Mouse (Mus musculus) G1E (cell line): ENCODE results near the gene Dnah17.

Experiments
- CTCF ChIP-seq: IDR thresholded peaks from 2 replicates; pipeline ENCODE4 v1.5.1; 2012; ENCODE audit warnings: low read depth, low read length, inconsistent platforms, mixed read lengths
- GATA1 ChIP-seq: IDR thresholded peaks from 2 replicates; pipeline ENCODE4 v1.6.1; 2012; ENCODE audit warnings: borderline replicate concordance, low read length, inconsistent platforms, mixed read lengths
- POLR2AphosphoS5 ChIP-seq: IDR thresholded peaks from 2 replicates; pipeline ENCODE4 v1.6.1; 2012; ENCODE audit warnings: low read depth, low read length, inconsistent platforms; ENCODE audit not compliant: insufficient replicate concordance
- TAL1 ChIP-seq: conservative IDR thresholded peaks from 2 replicates; pipeline ENCODE4 v1.6.1; 2012; ENCODE audit warnings: low read depth, low read length, inconsistent platforms, mixed read lengths

DNA sequence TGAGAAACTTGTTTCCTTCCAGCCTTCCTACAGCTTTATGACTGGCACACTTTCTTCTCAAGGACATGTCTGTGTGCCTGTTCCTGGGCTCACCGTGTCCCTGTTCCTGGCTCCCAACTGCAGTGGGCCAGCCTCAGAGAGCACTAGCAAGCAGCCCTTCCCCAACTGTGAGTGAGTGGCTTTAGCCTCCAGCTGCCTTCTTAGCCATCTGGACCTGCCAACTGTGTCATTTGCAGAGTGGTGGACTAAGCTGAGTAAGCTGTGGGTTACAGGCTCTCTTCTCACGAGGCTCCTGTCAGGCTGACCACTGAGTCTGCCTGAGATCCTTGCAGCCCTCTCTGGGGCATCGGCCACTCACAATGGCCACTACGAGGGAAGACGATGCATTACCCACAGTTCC, 42.3 kb upstream of the Dnah17 start:
- TF ChIP-seq CTCF (no peak), TAL1 (no peak), POLR2AphosphoS5 (no peak), GATA1 (no peak)
